Mouse (Mus musculus) MEL (cell line): ENCODE results near the gene 5730596B20Rik.

ENCODE experiments used
- CHD2 ChIP-seq: IDR thresholded peaks from 2 replicates; pipeline ENCODE4 v1.6.1; 2011; ENCODE audit warnings: low read length, improper control_type of control experiment
- CTCF ChIP-seq, 3 experiments: IDR thresholded peaks in 2 of 3; conservative IDR thresholded peaks in 1 of 3; 2 replicates each; pipeline ENCODE4 v1.5.1; 2011 to 2012; ENCODE audit warnings: low read length in 3 of 3, low read depth in 2 of 3, mild to moderate bottlenecking in 2 of 3, improper control_type of control experiment in 1 of 3, inconsistent platforms in 1 of 3, mixed read lengths in 1 of 3, moderate library complexity in 1 of 3; ENCODE audit not compliant: control insufficient read depth in 1 of 3, insufficient read depth in 1 of 3, poor library complexity in 1 of 3, severe bottlenecking in 1 of 3
- E2F4 ChIP-seq: IDR thresholded peaks from 2 replicates; pipeline ENCODE4 v1.6.1; 2011; ENCODE audit warnings: low read depth, low read length, improper control_type of control experiment, borderline replicate concordance
- EP300 ChIP-seq, 2 experiments: IDR thresholded peaks; 2 replicates each; pipeline ENCODE4 v1.6.1; 2011; ENCODE audit warnings: improper control_type of control experiment in 2 of 2, low read length in 2 of 2, low read depth in 1 of 2, mild to moderate bottlenecking in 1 of 2
- HCFC1 ChIP-seq: IDR thresholded peaks from 2 replicates; pipeline ENCODE4 v1.6.1; 2012; ENCODE audit warnings: low read depth, mild to moderate bottlenecking, inconsistent platforms, low read length, improper control_type of control experiment, moderate library complexity
- MXI1 ChIP-seq: IDR thresholded peaks from 2 replicates; pipeline ENCODE4 v1.6.1; 2011; ENCODE audit warnings: mild to moderate bottlenecking, low read depth, low read length, improper control_type of control experiment
- NRF1 ChIP-seq: IDR thresholded peaks from 2 replicates; pipeline ENCODE4 v1.6.1; 2014; ENCODE audit warnings: low read depth, mild to moderate bottlenecking, inconsistent platforms, low read length, improper control_type of control experiment, moderate library complexity; ENCODE audit not compliant: poor library complexity, insufficient read depth, severe bottlenecking
- POLR2A ChIP-seq, 2 experiments: IDR thresholded peaks; 2 replicates each; pipeline ENCODE4 v1.6.1; 2011 to 2012; ENCODE audit warnings: low read length in 2 of 2, mild to moderate bottlenecking in 2 of 2, control low read depth in 1 of 2, improper control_type of control experiment in 1 of 2, low read depth in 1 of 2, moderate library complexity in 1 of 2; ENCODE audit not compliant: control insufficient read depth in 1 of 2, insufficient read depth in 1 of 2, poor library complexity in 1 of 2
- POLR2AphosphoS5 ChIP-seq: IDR thresholded peaks from 2 replicates; pipeline ENCODE4 v1.6.1; 2012; ENCODE audit warnings: low read depth, borderline replicate concordance, mild to moderate bottlenecking, inconsistent platforms, low read length, moderate library complexity, mixed read lengths
- TCF12 ChIP-seq: IDR thresholded peaks from 2 replicates; pipeline ENCODE4 v1.6.1; 2014; ENCODE audit warnings: low read depth, mild to moderate bottlenecking, inconsistent platforms, low read length, improper control_type of control experiment, moderate library complexity
- USF1 ChIP-seq: IDR thresholded peaks from 2 replicates; pipeline ENCODE4 v1.6.1; 2014; ENCODE audit warnings: low read depth, mild to moderate bottlenecking, inconsistent platforms, low read length, improper control_type of control experiment, moderate library complexity

DNA sequence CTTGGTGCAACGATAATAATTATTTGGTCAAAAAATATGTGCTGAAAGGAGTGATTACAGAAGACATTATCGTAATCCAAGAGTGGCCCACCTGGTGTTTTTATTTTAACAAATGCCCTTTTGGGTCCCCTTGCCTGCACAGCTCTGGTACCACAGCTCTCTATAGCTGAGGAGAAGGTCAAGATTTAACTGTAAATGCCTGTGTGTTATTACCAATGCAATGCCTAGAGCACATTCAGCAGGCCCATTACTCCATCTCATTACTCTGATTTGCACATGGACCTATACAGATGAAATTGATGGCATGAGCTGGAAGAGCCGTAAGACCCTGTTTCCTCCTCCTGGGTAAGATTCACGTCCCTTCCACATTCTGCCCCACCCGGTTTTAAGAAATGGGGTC lies 38.2 kb upstream of the 5730596B20Rik start:
- TF ChIP-seq POLR2A (IDR thresholded peaks at IDR 0.05; ENCODE audit: control insufficient read depth in 1 of 2, insufficient read depth in 1 of 2, low read depth in 1 of 2, low read length in 2 of 2, poor library complexity in 1 of 2) (no peak), USF1 (no peak), TCF12 (no peak), CTCF (IDR thresholded peaks at IDR 0.05 in 2 of 3, conservative IDR thresholded peaks at IDR 0.05 in 1 of 3; ENCODE audit: control insufficient read depth in 1 of 3, insufficient read depth in 1 of 3, low read depth in 2 of 3, low read length in 3 of 3, poor library complexity in 1 of 3, severe bottlenecking in 1 of 3) (no peak), POLR2AphosphoS5 (no peak), MXI1 (no peak), EP300 (IDR thresholded peaks at IDR 0.05; ENCODE audit: low read depth in 1 of 2, low read length in 2 of 2) (no peak), CHD2 (no peak), E2F4 (no peak), NRF1 (no peak), HCFC1 (no peak)
